Comparison of ENCODE assay signal across 9 mouse cellular contexts in genomic region chr1:166045060-166045893, GRCm38 (mm10). TPM values are rescaled to one million over a fixed set of nuclear protein-coding genes. Genes with fewer than 3 reads are reported as not detected.
DNase-seq lines count a peak whose midpoint lies in the region; ATAC-seq and TF ChIP-seq lines count a peak whose summit lies in the region.
"Had no signal": no experiment of that assay in that cellular context is flagged by ENCODE, and none has a peak within 500 bp of the region (broad histone marks: within the 10 kb centered on the region; RNA-seq: fewer than 3 reads in every experiment).

No protein-coding gene starts in this region.

- H3K9me3 ChIP-seq in embryonic facial prominence, embryonic 11.5 days (replicated peaks; ENCODE audit: control insufficient read depth, low read length): no peaks in the 10 kb centered on the region
- no peaks in the 10 kb centered on the region for H3K9me3 ChIP-seq in limb, embryonic 15.5 days
- H3K9me3 ChIP-seq in stomach, embryonic 14.5 days (ENCODE audit: control insufficient read depth, low read depth, low read length): no peaks in the 10 kb centered on the region
- H3K9me3 ChIP-seq in kidney, embryonic 14.5 days (ENCODE audit: control insufficient read depth, low read length): no peaks in the 10 kb centered on the region

- no peak overlapping the region for H3K4me3 ChIP-seq in embryonic facial prominence, embryonic 11.5 days (ENCODE audit: low read depth, low read length)
- H3K4me3 ChIP-seq in limb, embryonic 15.5 days: no peak overlapping the region
- H3K4me3 ChIP-seq in stomach, embryonic 14.5 days (ENCODE audit: low read depth, low read length): no peak overlapping the region
- H3K4me3 ChIP-seq in kidney, embryonic 14.5 days (ENCODE audit: low read length): no peak overlapping the region
- no peak overlapping the region for H3K4me3 ChIP-seq in thymus, adult 2 months (ENCODE audit: control insufficient read depth, insufficient read depth, low read length)
- H3K4me3 ChIP-seq: erythroblast, embryonic 14.5 days had no signal

- TF ChIP-seq CTCF in thymus, adult 2 months (IDR thresholded peaks at IDR 0.05; ENCODE audit: borderline replicate concordance, control insufficient read depth, extremely low read depth, insufficient read depth, low read length, poor library complexity): no peak

- peaks cover 7% of the 10 kb centered on the region; the same call in 1 of the 2 replicates for H3K27me3 ChIP-seq in embryonic facial prominence, embryonic 11.5 days (ENCODE audit: control insufficient read depth, insufficient read depth, low read length)
- H3K27me3 ChIP-seq in limb, embryonic 15.5 days: peaks cover 13% of the 10 kb centered on the region
- H3K27me3 ChIP-seq in stomach, embryonic 14.5 days (ENCODE audit: control insufficient read depth, insufficient read depth, low read length): no peaks in the 10 kb centered on the region
- H3K27me3 ChIP-seq in kidney, embryonic 14.5 days (ENCODE audit: control insufficient read depth, insufficient read depth, low read length): peaks cover 10% of the 10 kb centered on the region; the same call in 1 of the 2 replicates
- H3K27me3 ChIP-seq in thymus, adult 2 months (ENCODE audit: control insufficient read depth, insufficient read depth, low read length): no peaks in the 10 kb centered on the region

- intact Hi-C loops in gastrocnemius, postnatal 36 days (cut with DNase I): no loop called here

- peak overlapping the region; percentile 3; the same call in 1 of the 2 replicates for H3K4me2 ChIP-seq in embryonic facial prominence, embryonic 11.5 days (ENCODE audit: low read depth, low read length)
- 0 out of 2 replicates have a peak overlapping the region, but pooled peaks have one; percentile 17 for H3K4me2 ChIP-seq in limb, embryonic 15.5 days
- no peak overlapping the region; the same call in 1 of the 2 replicates for H3K4me2 ChIP-seq in stomach, embryonic 14.5 days (replicated peaks; ENCODE audit: low read depth, low read length)
- H3K4me2 ChIP-seq in kidney, embryonic 14.5 days (replicated peaks; ENCODE audit: low read depth, low read length): no peak overlapping the region

- peak overlapping the region; percentile 43; the same call in 1 of the 2 replicates for H3K27ac ChIP-seq in embryonic facial prominence, embryonic 11.5 days (replicated peaks; ENCODE audit: low read depth, low read length)
- H3K27ac ChIP-seq in limb, embryonic 15.5 days: peak overlapping the region; percentile 54; the same call in 1 of the 2 replicates
- peak overlapping the region; percentile 24; the same call in 1 of the 2 replicates for H3K27ac ChIP-seq in stomach, embryonic 14.5 days (ENCODE audit: low read length)
- no peak overlapping the region for H3K27ac ChIP-seq in kidney, embryonic 14.5 days (ENCODE audit: low read depth, low read length)
- no peak overlapping the region for H3K27ac ChIP-seq in thymus, adult 2 months (ENCODE audit: control insufficient read depth, insufficient read depth, low read length)

- H3K9ac ChIP-seq in embryonic facial prominence, embryonic 11.5 days (replicated peaks; ENCODE audit: low read length): peak overlapping the region; percentile 14; the same call in 1 of the 2 replicates
- H3K9ac ChIP-seq in limb, embryonic 15.5 days: no peak overlapping the region
- H3K9ac ChIP-seq in stomach, embryonic 14.5 days (replicated peaks; ENCODE audit: low read depth, low read length): no peak overlapping the region
- H3K9ac ChIP-seq in kidney, embryonic 14.5 days (ENCODE audit: low read depth, low read length): no peak overlapping the region

- peak; percentile 23 to 28 for DNase-seq in kidney, postnatal 4 days
- no peak for DNase-seq in kidney, postnatal 36 days
- peak; percentile 75 for DNase-seq in embryonic facial prominence, embryonic 11.5 days (ENCODE audit: low spot score)
- no peak for DNase-seq in gastrocnemius, postnatal 36 days
- no peak for DNase-seq in thymus, adult 2 months

- peak; percentile 68 for ATAC-seq in embryonic facial prominence, embryonic 11.5 days (replicated peaks; ENCODE audit: insufficient number of reproducible peaks, low FRiP score, low TSS enrichment, low read depth)
- ATAC-seq in limb, embryonic 15.5 days (ENCODE audit: insufficient number of reproducible peaks, low FRiP score, low TSS enrichment, low read depth): no peak
- peak; percentile 60; the same call in 1 of the 2 replicates for ATAC-seq in stomach, embryonic 14.5 days (ENCODE audit: insufficient number of reproducible peaks, insufficient read depth, low FRiP score, low read depth)
- ATAC-seq in kidney, embryonic 14.5 days (ENCODE audit: low FRiP score, low TSS enrichment): no peak; the same call in 1 of the 2 replicates

- TF ChIP-seq POLR2A in thymus, adult 2 months (IDR thresholded peaks at IDR 0.05; ENCODE audit: control insufficient read depth, extremely low read depth, insufficient read depth, low read length, poor library complexity): no peak

- 15% methylated on average over 14 of the region's 14 CpGs for WGBS in embryonic facial prominence, embryonic 11.5 days
- 28% methylated on average over 14 of the region's 14 CpGs for WGBS in limb, embryonic 15.5 days
- WGBS in stomach, embryonic 14.5 days: 32% methylated on average over 14 of the region's 14 CpGs
- 27% methylated on average over 14 of the region's 14 CpGs for WGBS in kidney, embryonic 14.5 days
- 94% methylated on average over 14 of the region's 14 CpGs for WGBS in thymus, adult 2 months

- H3K36me3 ChIP-seq in embryonic facial prominence, embryonic 11.5 days (replicated peaks; ENCODE audit: control insufficient read depth, insufficient read depth, low read depth, low read length): no peaks in the 10 kb centered on the region
- H3K36me3 ChIP-seq in limb, embryonic 15.5 days: no peaks in the 10 kb centered on the region
- H3K36me3 ChIP-seq in stomach, embryonic 14.5 days (ENCODE audit: control insufficient read depth, insufficient read depth, low read length): no peaks in the 10 kb centered on the region
- H3K36me3 ChIP-seq in kidney, embryonic 14.5 days (ENCODE audit: control insufficient read depth, insufficient read depth, low read length): no peaks in the 10 kb centered on the region
- no peaks in the 10 kb centered on the region for H3K36me3 ChIP-seq in thymus, adult 2 months (ENCODE audit: control insufficient read depth, insufficient read depth, low read length)

- peaks cover 4% of the 10 kb centered on the region; the same call in 1 of the 2 replicates for H3K4me1 ChIP-seq in embryonic facial prominence, embryonic 11.5 days (ENCODE audit: control insufficient read depth, insufficient read depth, low read length)
- peaks cover 39% of the 10 kb centered on the region for H3K4me1 ChIP-seq in limb, embryonic 15.5 days
- peaks cover 9% of the 10 kb centered on the region; the same call in 1 of the 2 replicates for H3K4me1 ChIP-seq in stomach, embryonic 14.5 days (ENCODE audit: control insufficient read depth, insufficient read depth, low read length)
- 0 out of 2 replicates have a peak, but pooled peaks cover 10% of the 10 kb centered on the region for H3K4me1 ChIP-seq in kidney, embryonic 14.5 days (ENCODE audit: control insufficient read depth, insufficient read depth, low read length)
- H3K4me1 ChIP-seq in thymus, adult 2 months (replicated peaks; ENCODE audit: control insufficient read depth, insufficient read depth, low read length): peaks cover 17% of the 10 kb centered on the region

RNA-seq across cellular contexts. Expression of gene Pou2f1, which starts 42.8 kb away (rescaled TPM):
- 22.1 and 22.8 TPM in 2 replicates for polyA plus RNA-seq in embryonic facial prominence, embryonic 11.5 days (2014; fragmentation: Nextera tagmentation; extraction: Ambion mirVana)
- 8.1 and 9.5 TPM in 2 replicates for polyA plus RNA-seq in limb, embryonic 15.5 days (2015; fragmentation: Nextera tagmentation; extraction: Ambion mirVana)
- polyA plus RNA-seq in stomach, embryonic 14.5 days (2014; fragmentation: Nextera tagmentation; extraction: Ambion mirVana): 20.3 and 21.6 TPM in 2 replicates
- 25.4 and 32.6 TPM in 2 replicates for polyA plus RNA-seq in kidney, embryonic 14.5 days (2014; fragmentation: Nextera tagmentation; extraction: Ambion mirVana)
- total RNA-seq in gastrocnemius, postnatal 36 days (2021): 1 to 10 TPM; 6.4 to 7.9 TPM
- 39.7 and 53.4 TPM in 2 replicates for polyA plus RNA-seq in thymus, adult 2 months (2012; rRNA removed)

Comparison
In these comparisons a context has a peak if more than half of its experiments do, and no peak if none do; other contexts are left out.
1. DNase-seq: peak in kidney, postnatal 4 days (2 of 2) and embryonic facial prominence, embryonic 11.5 days (single experiment); none in kidney, postnatal 36 days (0 of 2), gastrocnemius, postnatal 36 days (0 of 2) and thymus, adult 2 months (single experiment).
2. ATAC-seq: peak in embryonic facial prominence, embryonic 11.5 days (single experiment) and stomach, embryonic 14.5 days (single experiment); none in limb, embryonic 15.5 days (single experiment) and kidney, embryonic 14.5 days (single experiment).
3. H3K27ac ChIP-seq: peak in embryonic facial prominence, embryonic 11.5 days (single experiment), limb, embryonic 15.5 days (single experiment) and stomach, embryonic 14.5 days (single experiment); none in kidney, embryonic 14.5 days (single experiment) and thymus, adult 2 months (single experiment).
4. H3K4me2 ChIP-seq: peak in embryonic facial prominence, embryonic 11.5 days (single experiment) and limb, embryonic 15.5 days (single experiment); none in stomach, embryonic 14.5 days (single experiment) and kidney, embryonic 14.5 days (single experiment).